Mouse (Mus musculus) stomach, postnatal 0 days (tissue): ENCODE data around the gene L1cam. TPM values are rescaled to one million over a fixed set of nuclear protein-coding genes. Genes with fewer than 3 reads are reported as not detected.
A peak's percentile ranks its signal among the peaks of the same experiment; 100 is the strongest.

Experiments used
- ATAC-seq: fragments of 200-750 bp; cut with Nextera tagmentation; 2 replicates; pipeline ENCODE4 v1.8.0; 2017; ENCODE audit not compliant: low FRiP score, low TSS enrichment
- DNase-seq: peaks from one replicate; pipeline ENCODE4 v3.0.0-alpha.2; 2016; ENCODE audit warnings: low spot score
- H3K27ac ChIP-seq: fragments of 300-500 bp; sonication (generic); replicated peaks from 2 replicates; pipeline ENCODE4 v1.5.1; 2014; ENCODE audit warnings: mild to moderate bottlenecking, control low read depth
- H3K27me3 ChIP-seq: fragments of 300-500 bp; sonication (generic); 2 replicates; pipeline ENCODE4 v1.6.1; 2014; ENCODE audit warnings: low read length; ENCODE audit not compliant: control insufficient read depth, insufficient read depth
- H3K36me3 ChIP-seq: fragments of 300-500 bp; sonication (generic); 2 replicates; pipeline ENCODE4 v1.6.1; 2014; ENCODE audit warnings: low read length, mixed read lengths; ENCODE audit not compliant: control insufficient read depth, insufficient read depth
- H3K4me1 ChIP-seq: fragments of 300-500 bp; sonication (generic); replicated peaks from 2 replicates; pipeline ENCODE4 v1.6.1; 2014; ENCODE audit warnings: antibody characterized with exemption; ENCODE audit not compliant: control insufficient read depth, insufficient read depth
- H3K4me2 ChIP-seq: fragments of 300-500 bp; sonication (generic); replicated peaks from 2 replicates; pipeline ENCODE4 v1.6.1; 2014; ENCODE audit warnings: low read depth, mild to moderate bottlenecking, control low read depth, moderate library complexity
- H3K4me3 ChIP-seq: fragments of 300-500 bp; sonication (generic); 2 replicates; pipeline ENCODE4 v1.5.1; 2014; ENCODE audit warnings: low read depth, low read length, control low read depth
- H3K9ac ChIP-seq: fragments of 300-500 bp; sonication (generic); 2 replicates; pipeline ENCODE4 v1.6.1; 2014; ENCODE audit warnings: mild to moderate bottlenecking, low read length, control low read depth, mixed read lengths
- H3K9me3 ChIP-seq: fragments of 300-500 bp; sonication (generic); 2 replicates; pipeline ENCODE4 v1.6.1; 2016; ENCODE audit warnings: low read length; ENCODE audit not compliant: control insufficient read depth
- CTCF ChIP-seq: IDR thresholded peaks from 2 replicates; pipeline ENCODE4 v1.5.1; 2016; ENCODE audit warnings: antibody characterized with exemption, low read depth, mild to moderate bottlenecking, moderate library complexity
- EP300 ChIP-seq: optimal IDR thresholded peaks from 2 replicates; pipeline ENCODE3; 2016; ENCODE audit warnings: antibody characterized with exemption
- WGBS: fragments of 180-500 bp; shearing (Covaris S2); extraction: QIAGEN DNeasy Blood & Tissue Kit; methylation state at CpG from one replicate; pipeline ENCODE4 v1.1.7; 2014; 5-methylcytosine and 5-hydroxymethylcytosine counted together
- polyA plus RNA-seq: library from polyadenylated mRNA; unstranded; fragments of >200 nt; fragmentation: Nextera tagmentation; extraction: Ambion mirVana; gene quantifications from 2 replicates; pipeline ENCODE4 v1.2.1, GENCODE M21; 2015

The L1cam gene
- polyA plus RNA-seq, 1 experiment from 2014 or later, result 3.9 TPM

GRCm38 (mm10) chrX:73911588-73911987, 15.7 kb upstream of the L1cam start:
- no peak for DNase-seq
- ATAC-seq, result no peak
- Histone ChIP-seq H3K4me3 (no peak overlapping the region), H3K9ac (no peak overlapping the region), H3K36me3 (no peaks in the 10 kb centered on the region), H3K4me1 (no peaks in the 10 kb centered on the region), H3K4me2 (no peak overlapping the region; the same call in 1 of the 2 replicates), H3K27ac (no peak overlapping the region), H3K27me3 (no peaks in the 10 kb centered on the region), H3K9me3 (no peaks in the 10 kb centered on the region)
- 66% methylated on average over 2 of the region's 2 CpGs for WGBS
- TF ChIP-seq EP300, result no peak
- no peak for TF ChIP-seq CTCF

GRCm38 (mm10) chrX:73911156-73911555, 15.3 kb upstream of the L1cam start:
- Histone ChIP-seq H3K27ac (no peak overlapping the region), H3K36me3 (no peaks in the 10 kb centered on the region), H3K4me2 (peak overlapping the region; percentile 38), H3K4me3 (no peak overlapping the region), H3K4me1 (no peaks in the 10 kb centered on the region), H3K9ac (no peak overlapping the region), H3K27me3 (no peaks in the 10 kb centered on the region), H3K9me3 (no peaks in the 10 kb centered on the region)
- ATAC-seq (no peak), DNase-seq (no peak)
- WGBS, result 9% methylated on average over 20 of the region's 26 CpGs
- TF ChIP-seq CTCF (no peak), EP300 (no peak)

DNA sequence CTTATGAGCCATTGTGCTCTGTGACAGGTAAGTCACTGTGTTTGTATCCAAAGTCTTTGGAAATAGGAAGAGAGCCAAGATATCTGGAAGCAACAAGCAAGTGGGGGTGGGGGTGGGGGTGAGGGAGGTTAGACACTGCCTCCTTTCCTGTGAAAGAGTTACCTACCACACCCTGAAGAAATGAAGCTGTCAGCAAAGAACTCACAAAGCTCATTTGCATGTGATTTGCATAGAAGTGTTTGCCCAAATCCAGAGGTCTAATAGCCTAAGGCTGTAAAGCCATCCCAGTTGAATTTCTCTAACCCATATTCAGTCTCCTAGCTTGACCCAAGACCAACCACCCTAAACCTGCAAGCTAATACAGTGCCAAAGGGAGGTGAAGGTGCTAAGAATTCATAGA, 14.5 kb upstream of the L1cam start:
- Histone ChIP-seq H3K4me3 (no peak overlapping the region), H3K4me1 (no peaks in the 10 kb centered on the region), H3K27me3 (no peaks in the 10 kb centered on the region), H3K9me3 (no peaks in the 10 kb centered on the region), H3K9ac (no peak overlapping the region), H3K4me2 (no peak overlapping the region), H3K27ac (no peak overlapping the region), H3K36me3 (no peaks in the 10 kb centered on the region)
- no peak for TF ChIP-seq CTCF
- ATAC-seq (no peak), DNase-seq (no peak)

DNA sequence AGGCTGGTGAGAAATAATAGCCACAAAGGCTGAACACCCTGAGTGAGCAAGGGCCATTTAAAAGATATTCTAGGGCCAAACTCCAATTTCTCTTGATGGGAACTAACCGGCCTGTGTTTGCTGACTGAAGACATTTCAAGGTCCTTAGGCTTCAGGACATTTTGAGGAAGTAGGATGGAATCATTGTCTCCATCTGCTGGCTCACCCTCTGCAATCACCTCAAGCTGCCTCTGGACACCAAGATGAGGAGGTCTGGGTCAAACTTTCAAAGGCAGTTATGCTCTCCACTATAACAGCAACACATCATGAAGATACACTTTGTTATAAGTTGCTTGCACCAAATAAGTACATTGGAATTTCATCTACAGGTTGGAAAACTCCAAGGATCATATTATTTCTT, 14.1 kb upstream of the L1cam start:
- Histone ChIP-seq H3K4me3 (no peak overlapping the region), H3K4me1 (no peaks in the 10 kb centered on the region), H3K36me3 (no peaks in the 10 kb centered on the region), H3K9ac (no peak overlapping the region), H3K4me2 (no peak overlapping the region), H3K27ac (no peak overlapping the region), H3K9me3 (no peaks in the 10 kb centered on the region), H3K27me3 (no peaks in the 10 kb centered on the region)
- WGBS, result 92% methylated on average over 1 of the region's 1 CpGs
- no peak for ATAC-seq
- no peak for DNase-seq
- no peak for TF ChIP-seq CTCF
- no peak for TF ChIP-seq EP300

- Histone ChIP-seq H3K4me1 (no peaks in the 10 kb centered on the region), H3K4me3 (no peak overlapping the region), H3K27me3 (no peaks in the 10 kb centered on the region), H3K4me2 (no peak overlapping the region), H3K27ac (no peak overlapping the region), H3K36me3 (no peaks in the 10 kb centered on the region), H3K9ac (no peak overlapping the region), H3K9me3 (no peaks in the 10 kb centered on the region)
- ATAC-seq (no peak), DNase-seq (no peak)
- WGBS, result 74% methylated on average over 3 of the region's 3 CpGs
- no peak for TF ChIP-seq EP300
- peak; percentile 41 for TF ChIP-seq CTCF
Observed at GRCm38 (mm10) chrX:73897959-73898358, 2.1 kb upstream of the L1cam start.

GRCm38 (mm10) chrX:73892833-73893232, 3.1 kb downstream of the L1cam start:
- H3K36me3 ChIP-seq, result no peaks in the 10 kb centered on the region
- H3K4me3 ChIP-seq, result no peak overlapping the region
- 88% methylated on average over 14 of the region's 14 CpGs for WGBS
- H3K27ac ChIP-seq, result no peak overlapping the region
- DNase-seq (no peak), ATAC-seq (no peak)
- no peak overlapping the region for H3K9ac ChIP-seq
- TF ChIP-seq EP300, result no peak
- no peak for TF ChIP-seq CTCF
- no peaks in the 10 kb centered on the region for H3K4me1 ChIP-seq
- no peak overlapping the region for H3K4me2 ChIP-seq
- H3K9me3 ChIP-seq, result no peaks in the 10 kb centered on the region
- H3K27me3 ChIP-seq, result no peaks in the 10 kb centered on the region
